Mouse (Mus musculus): ENCODE results near the gene Snx21. TPM values are rescaled to one million over a fixed set of nuclear protein-coding genes. Genes with fewer than 3 reads are reported as not detected.
A peak's percentile ranks its signal among the peaks of the same experiment; 100 is the strongest.

The Snx21 gene
- polyA plus RNA-seq, 1 experiment: 52.0 TPM

- DNase-seq: no peak
- WGBS: 66% methylated on average over 7 of the region's 7 CpGs
- TF ChIP-seq CTCF (IDR thresholded peaks at IDR 0.05; ENCODE audit: insufficient read depth, low read length): no peak
- TF ChIP-seq POLR2A (IDR thresholded peaks at IDR 0.05; ENCODE audit: borderline replicate concordance, extremely low read depth, low read depth, low read length): no peak
- H3K4me3 ChIP-seq (replicated peaks; ENCODE audit: extremely low read depth, low read depth, low read length): no peak overlapping the region
- 0 out of 2 replicates have a peak, but pooled peaks cover under 1% of the 10 kb centered on the region for H3K4me1 ChIP-seq (ENCODE audit: control insufficient read depth, insufficient read depth, low read length)
Measured at GRCm38 (mm10) chr2:164778809-164779208, 6.8 kb upstream of the Snx21 start.

GRCm38 (mm10) chr2:164779481-164780086 is 6.0 kb upstream of the Snx21 start, which contains the start of gene Tnnc2:
Tnnc2 (minus strand) TSS chr2:164779967.
- TF ChIP-seq POLR2A (IDR thresholded peaks at IDR 0.05; ENCODE audit: borderline replicate concordance, extremely low read depth, low read depth, low read length): no peak
- TF ChIP-seq CTCF (IDR thresholded peaks at IDR 0.05; ENCODE audit: insufficient read depth, low read length): no peak
- no peak for DNase-seq
- Histone ChIP-seq H3K4me1 (ENCODE audit: control insufficient read depth, insufficient read depth, low read length) (no peaks in the 10 kb centered on the region), H3K4me3 (replicated peaks; ENCODE audit: extremely low read depth, low read depth, low read length) (no peak within 1 kb of the TSS)
- 76% methylated on average over 8 of the region's 8 CpGs for WGBS

- 56% methylated on average over 4 of the region's 4 CpGs for WGBS
- peaks cover 6% of the 10 kb centered on the region; the same call in 1 of the 2 replicates for H3K4me1 ChIP-seq (ENCODE audit: control insufficient read depth, insufficient read depth, low read length)
- DNase-seq: no peak
- TF ChIP-seq POLR2A (IDR thresholded peaks at IDR 0.05; ENCODE audit: borderline replicate concordance, extremely low read depth, low read depth, low read length) (no peak), CTCF (IDR thresholded peaks at IDR 0.05; ENCODE audit: insufficient read depth, low read length) (no peak)
- H3K4me3 ChIP-seq (replicated peaks; ENCODE audit: extremely low read depth, low read depth, low read length): no peak overlapping the region
Measured at GRCm38 (mm10) chr2:164781876-164782275, 3.7 kb upstream of the Snx21 start.

- WGBS: 74% methylated on average over 7 of the region's 7 CpGs
- TF ChIP-seq POLR2A (IDR thresholded peaks at IDR 0.05; ENCODE audit: borderline replicate concordance, extremely low read depth, low read depth, low read length): no peak
- TF ChIP-seq CTCF (IDR thresholded peaks at IDR 0.05; ENCODE audit: insufficient read depth, low read length): no peak
- DNase-seq: no peak
- H3K4me1 ChIP-seq (ENCODE audit: control insufficient read depth, insufficient read depth, low read length): peaks cover 17% of the 10 kb centered on the region
- H3K4me3 ChIP-seq (replicated peaks; ENCODE audit: extremely low read depth, low read depth, low read length): no peak overlapping the region
Measured at GRCm38 (mm10) chr2:164783926-164784581, 1.6 kb upstream of the Snx21 start.

- no peak for DNase-seq
- TF ChIP-seq CTCF (IDR thresholded peaks at IDR 0.05; ENCODE audit: insufficient read depth, low read length) (no peak), POLR2A (IDR thresholded peaks at IDR 0.05; ENCODE audit: borderline replicate concordance, extremely low read depth, low read depth, low read length) (no peak)
- Histone ChIP-seq H3K4me3 (replicated peaks; ENCODE audit: extremely low read depth, low read depth, low read length) (peak overlapping the region; percentile 66), H3K4me1 (ENCODE audit: control insufficient read depth, insufficient read depth, low read length) (peaks cover 17% of the 10 kb centered on the region)
- WGBS: 9% methylated on average over 7 of the region's 7 CpGs
Measured at GRCm38 (mm10) chr2:164784869-164785420, 678 bp upstream of the Snx21 start.

- Histone ChIP-seq H3K4me3 (replicated peaks; ENCODE audit: extremely low read depth, low read depth, low read length) (peak overlapping the region; percentile 66), H3K4me1 (ENCODE audit: control insufficient read depth, insufficient read depth, low read length) (peaks cover 24% of the 10 kb centered on the region)
- 4% methylated on average over 15 of the region's 15 CpGs for WGBS
- TF ChIP-seq CTCF (IDR thresholded peaks at IDR 0.05; ENCODE audit: insufficient read depth, low read length): no peak
- peak; percentile 45; the same call in 1 of the 2 replicates for TF ChIP-seq POLR2A (IDR thresholded peaks at IDR 0.05; ENCODE audit: borderline replicate concordance, extremely low read depth, low read depth, low read length)
- DNase-seq: peak; percentile 34
Measured at GRCm38 (mm10) chr2:164786388-164786885, 814 bp downstream of the Snx21 start.

GRCm38 (mm10) chr2:164787032-164787431 is 1.4 kb downstream of the Snx21 start:
- no peak for TF ChIP-seq CTCF (IDR thresholded peaks at IDR 0.05; ENCODE audit: insufficient read depth, low read length)
- no peak for TF ChIP-seq POLR2A (IDR thresholded peaks at IDR 0.05; ENCODE audit: borderline replicate concordance, extremely low read depth, low read depth, low read length)
- 43% methylated on average over 3 of the region's 3 CpGs for WGBS
- DNase-seq: peak; percentile 32
- Histone ChIP-seq H3K4me3 (replicated peaks; ENCODE audit: extremely low read depth, low read depth, low read length) (peak overlapping the region; percentile 37), H3K4me1 (ENCODE audit: control insufficient read depth, insufficient read depth, low read length) (peaks cover 24% of the 10 kb centered on the region)

GRCm38 (mm10) chr2:164787779-164788178 is 2.2 kb downstream of the Snx21 start:
- H3K4me3 ChIP-seq (replicated peaks; ENCODE audit: extremely low read depth, low read depth, low read length): no peak overlapping the region
- no peak for TF ChIP-seq CTCF (IDR thresholded peaks at IDR 0.05; ENCODE audit: insufficient read depth, low read length)
- no peak for TF ChIP-seq POLR2A (IDR thresholded peaks at IDR 0.05; ENCODE audit: borderline replicate concordance, extremely low read depth, low read depth, low read length)
- H3K4me1 ChIP-seq (ENCODE audit: control insufficient read depth, insufficient read depth, low read length): peaks cover 24% of the 10 kb centered on the region
- WGBS: 64% methylated on average over 10 of the region's 10 CpGs
- DNase-seq: no peak

GRCm38 (mm10) chr2:164788411-164788810 is 2.8 kb downstream of the Snx21 start:
- DNase-seq: no peak
- 57% methylated on average over 4 of the region's 4 CpGs for WGBS
- no peak overlapping the region for H3K4me3 ChIP-seq (replicated peaks; ENCODE audit: extremely low read depth, low read depth, low read length)
- H3K4me1 ChIP-seq (ENCODE audit: control insufficient read depth, insufficient read depth, low read length): peaks cover 24% of the 10 kb centered on the region
- TF ChIP-seq CTCF (IDR thresholded peaks at IDR 0.05; ENCODE audit: insufficient read depth, low read length) (no peak), POLR2A (IDR thresholded peaks at IDR 0.05; ENCODE audit: borderline replicate concordance, extremely low read depth, low read depth, low read length) (no peak)
